Mouse (Mus musculus) c-Kit-positive CD71-positive TER-119-positive erythroid progenitor cells, embryonic 14.5 days (primary cell): ENCODE results near the gene Pax6.
A peak's percentile ranks its signal among the peaks of the same experiment; 100 is the strongest.

Experiments used
- DNase-seq: peaks from one replicate; pipeline ENCODE4 v3.0.0-alpha.2; 2013; ENCODE audit warnings: low spot score

Gene Pax6

GRCm38 (mm10) chr2:105671116-105671797, 2.6 kb downstream of the Pax6 start:
- DNase-seq, result no peak

GRCm38 (mm10) chr2:105671798-105672595, 3.3 kb downstream of the Pax6 start:
- DNase-seq, result no peak

- DNase-seq, result no peak
These were observed 3.9 kb downstream of the Pax6 start for GRCm38 (mm10) chr2:105672596-105672960.

- DNase-seq, result no peak
These were observed 4.4 kb downstream of the Pax6 start for GRCm38 (mm10) chr2:105673054-105673453.

- DNase-seq, result no peak
These were observed 4.9 kb downstream of the Pax6 start for GRCm38 (mm10) chr2:105673631-105674060.

- DNase-seq, result no peak
These were observed 5.6 kb downstream of the Pax6 start for GRCm38 (mm10) chr2:105674061-105674874.

GRCm38 (mm10) chr2:105674875-105675729, 6.4 kb downstream of the Pax6 start:
- DNase-seq, result peak; percentile 24

- DNase-seq, result no peak
These were observed 7.0 kb downstream of the Pax6 start for GRCm38 (mm10) chr2:105675730-105676079.

GRCm38 (mm10) chr2:105676080-105676908, 7.6 kb downstream of the Pax6 start:
- DNase-seq, result no peak

GRCm38 (mm10) chr2:105676909-105677433, 8.3 kb downstream of the Pax6 start:
- no peak for DNase-seq

- no peak for DNase-seq
These were observed 8.9 kb downstream of the Pax6 start for GRCm38 (mm10) chr2:105677434-105678105.

GRCm38 (mm10) chr2:105678306-105678705, 9.6 kb downstream of the Pax6 start:
- DNase-seq, result no peak

GRCm38 (mm10) chr2:105678880-105679321, 10.2 kb downstream of the Pax6 start:
- DNase-seq, result no peak

GRCm38 (mm10) chr2:105679331-105679730, 10.6 kb downstream of the Pax6 start:
- no peak for DNase-seq

GRCm38 (mm10) chr2:105680146-105680998, 11.7 kb downstream of the Pax6 start:
- DNase-seq, result no peak

GRCm38 (mm10) chr2:105680999-105681710, 12.5 kb downstream of the Pax6 start:
- DNase-seq, result no peak

- no peak for DNase-seq
These were observed 13.4 kb downstream of the Pax6 start for GRCm38 (mm10) chr2:105682011-105682501.
